Mouse (Mus musculus): ENCODE measurements around the gene Insig1. TPM values are rescaled to one million over a fixed set of nuclear protein-coding genes. Genes with fewer than 3 reads are reported as not detected.

The Insig1 gene
- 8.9 TPM for polyA plus RNA-seq (2017; shearing (Covaris generic))

DNA sequence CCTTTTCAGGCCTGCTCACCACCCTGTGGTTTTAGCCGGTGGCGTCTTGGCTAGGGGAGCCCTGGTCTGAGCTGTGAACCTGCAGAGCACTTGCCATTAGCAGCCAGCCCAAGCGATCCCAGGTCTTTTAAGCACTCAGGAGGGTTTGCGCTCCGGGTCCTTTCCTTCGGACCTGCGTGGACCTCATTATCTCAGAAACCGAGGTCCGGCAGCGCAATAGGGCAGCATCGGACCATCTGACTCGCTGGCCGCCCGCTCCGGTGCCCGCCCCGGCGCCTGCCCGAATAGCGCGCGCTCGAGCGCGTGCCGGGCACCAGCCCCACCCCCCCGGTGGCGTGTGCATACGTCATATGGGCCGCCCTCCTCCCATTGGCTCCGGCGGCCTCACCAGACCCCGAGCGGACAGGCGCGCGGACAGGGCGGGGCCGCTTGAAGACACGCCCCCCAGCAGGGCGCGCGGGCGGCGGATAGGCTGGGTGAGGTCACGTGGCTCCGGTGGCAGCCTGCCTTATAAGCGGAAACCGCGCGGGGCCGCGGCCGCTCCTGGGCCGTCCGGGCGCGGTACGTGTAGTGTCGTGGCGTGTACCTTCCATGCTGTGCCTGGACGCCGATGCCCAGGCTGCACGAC is at the start of gene Insig1:
Gene Insig1 (plus strand): TSS at position 536 of the 628 bp plus-strand sequence.

Other genes starting within 250 kb of the Insig1 start
- gene Htr5a, start 229.2 kb upstream of the Insig1 start, polyA plus RNA-seq (2017; shearing (Covaris generic)), result not detected
- gene En2, start 94.3 kb downstream of the Insig1 start, polyA plus RNA-seq (2017; shearing (Covaris generic)), result not detected
- not detected for gene Cnpy1, start 174.4 kb downstream of the Insig1 start, polyA plus RNA-seq (2017; shearing (Covaris generic))
- gene Rbm33, start 245.8 kb downstream of the Insig1 start, polyA plus RNA-seq (2017; shearing (Covaris generic)), result 6.8 TPM

All from CD4-positive, CD25-positive, alpha-beta regulatory T cell, adult 9 weeks (primary cell).